Mouse (Mus musculus): Measurements from ENCODE around the gene Eya2. TPM values are rescaled to one million over a fixed set of nuclear protein-coding genes. Genes with fewer than 3 reads are reported as not detected.

The Eya2 gene
- polyA plus RNA-seq, 1 experiment = 0.12 TPM

GRCm38 (mm10) chr2:165665176-165665575 lies 70.3 kb downstream of the Eya2 start:
- Histone ChIP-seq H3ac (ENCODE audit: control insufficient read depth, insufficient read length) (no peak overlapping the region), H3K4me3 (no peak overlapping the region), H3K27me3 (ENCODE audit: control insufficient read depth, insufficient read depth, insufficient read length) (peaks cover 20% of the 10 kb centered on the region), H3K4me2 (ENCODE audit: low read depth) (no peak overlapping the region), H3K36me3 (ENCODE audit: control insufficient read depth, insufficient read depth) (no peaks in the 10 kb centered on the region), H3K79me2 (ENCODE audit: control insufficient read depth, insufficient read depth) (no peaks in the 10 kb centered on the region)
- TF ChIP-seq POLR2A (IDR thresholded peaks at IDR 0.05; ENCODE audit: insufficient read length, low read depth) (no peak), CEBPB (IDR thresholded peaks at IDR 0.05; ENCODE audit: insufficient read depth, poor library complexity, severe bottlenecking) (no peak), POLR2AphosphoS2 (IDR thresholded peaks at IDR 0.05; ENCODE audit: insufficient read length, low read depth) (no peak), TCF12 (IDR thresholded peaks at IDR 0.05; ENCODE audit: insufficient read depth, poor library complexity, severe bottlenecking) (no peak), TCF3 (IDR thresholded peaks at IDR 0.05; ENCODE audit: insufficient read length, low read depth) (no peak), MAX (IDR thresholded peaks at IDR 0.05; ENCODE audit: low read depth) (no peak), REST (IDR thresholded peaks at IDR 0.05; ENCODE audit: insufficient read depth, insufficient read length) (no peak), MYOD1 (IDR thresholded peaks at IDR 0.05; ENCODE audit: control insufficient read depth in 1 of 3, insufficient read length in 2 of 3, low read depth in 2 of 3) (no peak), MYOG (IDR thresholded peaks at IDR 0.05; ENCODE audit: control insufficient read depth in 1 of 3, insufficient read depth in 1 of 3, insufficient read length in 2 of 3, low read depth in 2 of 3) (no peak), E2F4 (IDR thresholded peaks at IDR 0.05; ENCODE audit: insufficient read depth) (no peak), SRF (IDR thresholded peaks at IDR 0.05; ENCODE audit: control insufficient read depth, insufficient read length, low read depth) (no peak), USF1 (IDR thresholded peaks at IDR 0.05; ENCODE audit: low read depth) (no peak)

- H3K4me3 ChIP-seq = no peak overlapping the region
- no peaks in the 10 kb centered on the region for H3K79me2 ChIP-seq (ENCODE audit: control insufficient read depth, insufficient read depth)
- H3K27me3 ChIP-seq (ENCODE audit: control insufficient read depth, insufficient read depth, insufficient read length) = peaks cover 20% of the 10 kb centered on the region
- TF ChIP-seq MYOD1 (IDR thresholded peaks at IDR 0.05; ENCODE audit: control insufficient read depth in 1 of 3, insufficient read length in 2 of 3, low read depth in 2 of 3) = no peak
- no peak for TF ChIP-seq TCF3 (IDR thresholded peaks at IDR 0.05; ENCODE audit: insufficient read length, low read depth)
- TF ChIP-seq MYOG (IDR thresholded peaks at IDR 0.05; ENCODE audit: control insufficient read depth in 1 of 3, insufficient read depth in 1 of 3, insufficient read length in 2 of 3, low read depth in 2 of 3) = no peak
- TF ChIP-seq POLR2A (IDR thresholded peaks at IDR 0.05; ENCODE audit: insufficient read length, low read depth) = no peak
- TF ChIP-seq POLR2AphosphoS2 (IDR thresholded peaks at IDR 0.05; ENCODE audit: insufficient read length, low read depth) = no peak
- H3ac ChIP-seq (ENCODE audit: control insufficient read depth, insufficient read length) = no peak overlapping the region
- H3K36me3 ChIP-seq (ENCODE audit: control insufficient read depth, insufficient read depth) = no peaks in the 10 kb centered on the region
- H3K4me2 ChIP-seq (ENCODE audit: low read depth) = no peak overlapping the region
These were observed 72.3 kb downstream of the Eya2 start for GRCm38 (mm10) chr2:165667096-165667495.

DNA sequence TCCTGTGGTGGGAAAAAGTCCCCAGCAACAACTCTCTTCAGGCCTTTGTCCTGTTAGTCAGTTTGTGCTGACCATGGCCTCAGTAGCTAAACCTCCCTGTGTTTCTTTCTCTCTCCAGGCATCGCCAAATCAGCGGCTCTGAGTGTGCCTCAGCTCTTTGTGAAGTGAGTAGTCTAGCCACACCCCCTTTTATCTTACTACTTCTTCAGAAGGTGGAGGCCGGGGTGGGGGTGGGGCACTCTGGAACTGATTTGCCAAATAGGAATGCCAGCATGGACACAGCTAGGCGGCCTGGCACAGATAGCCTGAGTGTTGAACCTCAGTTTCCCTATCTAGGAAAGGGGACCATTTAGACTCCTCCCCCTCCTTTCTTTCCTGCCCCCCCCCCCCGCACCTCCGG lies 87.9 kb downstream of the Eya2 start:
- peaks cover 66% of the 10 kb centered on the region for H3K27me3 ChIP-seq (ENCODE audit: control insufficient read depth, insufficient read depth, insufficient read length)
- H3K36me3 ChIP-seq (ENCODE audit: control insufficient read depth, insufficient read depth) = no peaks in the 10 kb centered on the region
- TF ChIP-seq SRF (IDR thresholded peaks at IDR 0.05; ENCODE audit: control insufficient read depth, insufficient read length, low read depth) = no peak
- TF ChIP-seq CEBPB (IDR thresholded peaks at IDR 0.05; ENCODE audit: insufficient read depth, poor library complexity, severe bottlenecking) = no peak
- no peak for TF ChIP-seq POLR2AphosphoS2 (IDR thresholded peaks at IDR 0.05; ENCODE audit: insufficient read length, low read depth)
- TF ChIP-seq REST (IDR thresholded peaks at IDR 0.05; ENCODE audit: insufficient read depth, insufficient read length) = no peak
- TF ChIP-seq MYOG (IDR thresholded peaks at IDR 0.05; ENCODE audit: control insufficient read depth in 1 of 3, insufficient read depth in 1 of 3, insufficient read length in 2 of 3, low read depth in 2 of 3) = no peak
- TF ChIP-seq E2F4 (IDR thresholded peaks at IDR 0.05; ENCODE audit: insufficient read depth) = no peak
- no peak for TF ChIP-seq TCF3 (IDR thresholded peaks at IDR 0.05; ENCODE audit: insufficient read length, low read depth)
- TF ChIP-seq MAX (IDR thresholded peaks at IDR 0.05; ENCODE audit: low read depth) = no peak
- no peak for TF ChIP-seq POLR2A (IDR thresholded peaks at IDR 0.05; ENCODE audit: insufficient read length, low read depth)
- no peak for TF ChIP-seq USF1 (IDR thresholded peaks at IDR 0.05; ENCODE audit: low read depth)
- TF ChIP-seq MYOD1 (IDR thresholded peaks at IDR 0.05; ENCODE audit: control insufficient read depth in 1 of 3, insufficient read length in 2 of 3, low read depth in 2 of 3) = no peak
- TF ChIP-seq TCF12 (IDR thresholded peaks at IDR 0.05; ENCODE audit: insufficient read depth, poor library complexity, severe bottlenecking) = no peak

DNA sequence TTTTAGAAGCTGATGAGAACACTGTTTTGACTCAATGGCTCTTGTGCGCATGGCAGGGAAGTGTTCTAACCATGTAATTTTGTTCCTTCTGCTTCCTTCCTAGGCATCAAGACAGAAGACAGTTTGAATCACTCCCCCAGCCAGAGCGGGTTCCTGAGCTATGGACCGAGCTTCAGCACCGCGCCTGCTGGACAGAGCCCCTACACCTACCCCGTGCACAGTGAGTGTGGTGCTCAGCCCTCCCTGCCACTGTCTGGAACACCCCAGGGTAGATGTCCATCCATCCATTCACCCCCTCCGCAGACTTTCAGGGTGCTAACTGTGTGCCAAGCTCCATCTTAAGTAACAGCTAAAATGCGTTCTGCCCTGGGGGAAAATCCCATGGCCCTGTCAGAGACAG lies 92.7 kb downstream of the Eya2 start:
- Histone ChIP-seq H3K79me2 (ENCODE audit: control insufficient read depth, insufficient read depth) (no peaks in the 10 kb centered on the region), H3K27me3 (ENCODE audit: control insufficient read depth, insufficient read depth, insufficient read length) (peaks cover 36% of the 10 kb centered on the region), H3ac (ENCODE audit: control insufficient read depth, insufficient read length) (no peak overlapping the region), H3K4me2 (ENCODE audit: low read depth) (no peak overlapping the region), H3K4me3 (no peak overlapping the region), H3K36me3 (ENCODE audit: control insufficient read depth, insufficient read depth) (no peaks in the 10 kb centered on the region)
- TF ChIP-seq TCF12 (IDR thresholded peaks at IDR 0.05; ENCODE audit: insufficient read depth, poor library complexity, severe bottlenecking) (no peak), USF1 (IDR thresholded peaks at IDR 0.05; ENCODE audit: low read depth) (no peak), MYOG (IDR thresholded peaks at IDR 0.05; ENCODE audit: control insufficient read depth in 1 of 3, insufficient read depth in 1 of 3, insufficient read length in 2 of 3, low read depth in 2 of 3) (no peak), REST (IDR thresholded peaks at IDR 0.05; ENCODE audit: insufficient read depth, insufficient read length) (peak; percentile 88), MYOD1 (IDR thresholded peaks at IDR 0.05; ENCODE audit: control insufficient read depth in 1 of 3, insufficient read length in 2 of 3, low read depth in 2 of 3) (no peak), SRF (IDR thresholded peaks at IDR 0.05; ENCODE audit: control insufficient read depth, insufficient read length, low read depth) (no peak), TCF3 (IDR thresholded peaks at IDR 0.05; ENCODE audit: insufficient read length, low read depth) (no peak)

More for the DNA sequence above, 87.9 kb downstream of the Eya2 start:
- Histone ChIP-seq H3K4me2 (ENCODE audit: low read depth) (no peak overlapping the region), H3ac (ENCODE audit: control insufficient read depth, insufficient read length) (no peak overlapping the region), H3K79me2 (ENCODE audit: control insufficient read depth, insufficient read depth) (no peaks in the 10 kb centered on the region), H3K4me3 (no peak overlapping the region)

GRCm38 (mm10) chr2:165688896-165689295 lies 94.1 kb downstream of the Eya2 start:
- Histone ChIP-seq H3K4me2 (ENCODE audit: low read depth) (no peak overlapping the region), H3K27me3 (ENCODE audit: control insufficient read depth, insufficient read depth, insufficient read length) (peaks cover 23% of the 10 kb centered on the region), H3ac (ENCODE audit: control insufficient read depth, insufficient read length) (no peak overlapping the region), H3K4me3 (no peak overlapping the region), H3K79me2 (ENCODE audit: control insufficient read depth, insufficient read depth) (no peaks in the 10 kb centered on the region), H3K36me3 (ENCODE audit: control insufficient read depth, insufficient read depth) (no peaks in the 10 kb centered on the region)
- no peak for TF ChIP-seq POLR2AphosphoS2 (IDR thresholded peaks at IDR 0.05; ENCODE audit: insufficient read length, low read depth)
- no peak for TF ChIP-seq TCF3 (IDR thresholded peaks at IDR 0.05; ENCODE audit: insufficient read length, low read depth)
- TF ChIP-seq POLR2A (IDR thresholded peaks at IDR 0.05; ENCODE audit: insufficient read length, low read depth) = no peak
- TF ChIP-seq MAX (IDR thresholded peaks at IDR 0.05; ENCODE audit: low read depth) = no peak
- TF ChIP-seq REST (IDR thresholded peaks at IDR 0.05; ENCODE audit: insufficient read depth, insufficient read length) = no peak
- no peak for TF ChIP-seq MYOG (IDR thresholded peaks at IDR 0.05; ENCODE audit: control insufficient read depth in 1 of 3, insufficient read depth in 1 of 3, insufficient read length in 2 of 3, low read depth in 2 of 3)
- no peak for TF ChIP-seq USF1 (IDR thresholded peaks at IDR 0.05; ENCODE audit: low read depth)
- no peak for TF ChIP-seq E2F4 (IDR thresholded peaks at IDR 0.05; ENCODE audit: insufficient read depth)
- TF ChIP-seq TCF12 (IDR thresholded peaks at IDR 0.05; ENCODE audit: insufficient read depth, poor library complexity, severe bottlenecking) = no peak
- no peak for TF ChIP-seq MYOD1 (IDR thresholded peaks at IDR 0.05; ENCODE audit: control insufficient read depth in 1 of 3, insufficient read length in 2 of 3, low read depth in 2 of 3)
- no peak for TF ChIP-seq SRF (IDR thresholded peaks at IDR 0.05; ENCODE audit: control insufficient read depth, insufficient read length, low read depth)
- no peak for TF ChIP-seq CEBPB (IDR thresholded peaks at IDR 0.05; ENCODE audit: insufficient read depth, poor library complexity, severe bottlenecking)
